Mouse (Mus musculus): ENCODE results near the gene Olfr1132. TPM values are rescaled to one million over a fixed set of nuclear protein-coding genes. Genes with fewer than 3 reads are reported as not detected.
"Not testable (repeated sequence)": the region's sequence is repeated elsewhere in the genome, so short reads cannot be mapped to it uniquely, and the experiment has no call there.

The Olfr1132 gene
- total RNA-seq (2017) = not detected in 2 replicates

- no peak for ATAC-seq (replicated peaks in 1 of 2; ENCODE audit: insufficient read depth in 1 of 2, low FRiP score in 2 of 2, low TSS enrichment in 1 of 2, low read depth in 1 of 2, poor library complexity in 2 of 2, severe bottlenecking in 2 of 2)
Observed at GRCm38 (mm10) chr2:87637435-87637834, at the start of gene Olfr1132. Olfr1132 (minus strand) TSS chr2:87637535.

- no peak for ATAC-seq (replicated peaks in 1 of 2; ENCODE audit: insufficient read depth in 1 of 2, low FRiP score in 2 of 2, low TSS enrichment in 1 of 2, low read depth in 1 of 2, poor library complexity in 2 of 2, severe bottlenecking in 2 of 2)
Observed at GRCm38 (mm10) chr2:87673564-87673963, 36.2 kb upstream of the Olfr1132 start, which contains the start of gene Olfr1135. Olfr1135 (minus strand) TSS chr2:87673664.

- ATAC-seq (replicated peaks in 1 of 2; ENCODE audit: insufficient read depth in 1 of 2, low FRiP score in 2 of 2, low TSS enrichment in 1 of 2, low read depth in 1 of 2, poor library complexity in 2 of 2, severe bottlenecking in 2 of 2) = no peak
Observed at GRCm38 (mm10) chr2:87658360-87658759, 21.0 kb upstream of the Olfr1132 start, which contains the start of gene Olfr1134. Olfr1134 (minus strand) TSS chr2:87658460.

GRCm38 (mm10) chr2:87647274-87647673 lies 9.9 kb upstream of the Olfr1132 start, which contains the start of gene Olfr1133:
Olfr1133 (minus strand) TSS chr2:87647374.
- ATAC-seq (replicated peaks in 1 of 2; ENCODE audit: insufficient read depth in 1 of 2, low FRiP score in 2 of 2, low TSS enrichment in 1 of 2, low read depth in 1 of 2, poor library complexity in 2 of 2, severe bottlenecking in 2 of 2) = no peak

GRCm38 (mm10) chr2:87642441-87642840 lies 5.1 kb upstream of the Olfr1132 start:
- no peak for ATAC-seq (replicated peaks in 1 of 2; ENCODE audit: insufficient read depth in 1 of 2, low FRiP score in 2 of 2, low TSS enrichment in 1 of 2, low read depth in 1 of 2, poor library complexity in 2 of 2, severe bottlenecking in 2 of 2)

- no peak for ATAC-seq (replicated peaks in 1 of 2; ENCODE audit: insufficient read depth in 1 of 2, low FRiP score in 2 of 2, low TSS enrichment in 1 of 2, low read depth in 1 of 2, poor library complexity in 2 of 2, severe bottlenecking in 2 of 2)
Observed at GRCm38 (mm10) chr2:87626804-87627203, 10.5 kb downstream of the Olfr1132 start, which contains the start of gene Olfr1131. Olfr1131 (plus strand) TSS chr2:87627104.

GRCm38 (mm10) chr2:87605912-87606311 lies 31.4 kb downstream of the Olfr1132 start, which contains the start of gene Olfr1130:
Olfr1130 (plus strand) TSS chr2:87606212.
- not testable (repeated sequence) for ATAC-seq (replicated peaks in 1 of 2; ENCODE audit: insufficient read depth in 1 of 2, low FRiP score in 2 of 2, low TSS enrichment in 1 of 2, low read depth in 1 of 2, poor library complexity in 2 of 2, severe bottlenecking in 2 of 2)

Other genes starting within 250 kb of the Olfr1132 start
- not detected in 2 replicates for gene Olfr1123, start 220.9 kb downstream of the Olfr1132 start, total RNA-seq (2017)
- not detected in 2 replicates for gene Olfr1124, start 207.3 kb downstream of the Olfr1132 start, total RNA-seq (2017)
- gene Olfr1126, start 183.6 kb downstream of the Olfr1132 start, total RNA-seq (2017) = not detected in 2 replicates
- gene Pramel7, start 140.4 kb downstream of the Olfr1132 start, total RNA-seq (2017) = not detected in 2 replicates
- gene Pramel6, start 131.0 kb downstream of the Olfr1132 start, total RNA-seq (2017) = not detected in 2 replicates
- not detected in 2 replicates for gene Olfr153, start 105.7 kb downstream of the Olfr1132 start, total RNA-seq (2017)
- gene Olfr1128, start 92.0 kb downstream of the Olfr1132 start, total RNA-seq (2017) = not detected in 2 replicates
- not detected in 2 replicates for gene Olfr1129, start 63.6 kb downstream of the Olfr1132 start, total RNA-seq (2017)
- gene Olfr1130, start 31.3 kb downstream of the Olfr1132 start, total RNA-seq (2017) = not detected in 2 replicates
- gene Olfr1131, start 10.4 kb downstream of the Olfr1132 start, total RNA-seq (2017) = not detected in 2 replicates
- gene Olfr1133, start 9.8 kb upstream of the Olfr1132 start, total RNA-seq (2017) = not detected in 2 replicates
- gene Olfr1134, start 20.9 kb upstream of the Olfr1132 start, total RNA-seq (2017) = not detected in 2 replicates
- not detected in 2 replicates for gene Olfr1135, start 36.1 kb upstream of the Olfr1132 start, total RNA-seq (2017)
- not detected in 2 replicates for gene Olfr1136, start 56.4 kb upstream of the Olfr1132 start, total RNA-seq (2017)
- gene Olfr1137, start 75.6 kb upstream of the Olfr1132 start, total RNA-seq (2017) = not detected in 2 replicates
- gene Olfr1138, start 102.4 kb upstream of the Olfr1132 start, total RNA-seq (2017) = not detected in 2 replicates
- not detected in 2 replicates for gene Olfr1140, start 106.2 kb upstream of the Olfr1132 start, total RNA-seq (2017)
- not detected in 2 replicates for gene Olfr1141, start 116.5 kb upstream of the Olfr1132 start, total RNA-seq (2017)
- not detected in 2 replicates for gene Olfr152, start 141.9 kb upstream of the Olfr1132 start, total RNA-seq (2017)
- not detected in 2 replicates for gene Olfr1143, start 163.1 kb upstream of the Olfr1132 start, total RNA-seq (2017)
- not detected in 2 replicates for gene Olfr1145, start 172.3 kb upstream of the Olfr1132 start, total RNA-seq (2017)
- not detected in 2 replicates for gene Olfr1148, start 193.0 kb upstream of the Olfr1132 start, total RNA-seq (2017)
- not detected in 2 replicates for gene Olfr1150-ps1, start 206.5 kb upstream of the Olfr1132 start, total RNA-seq (2017)
- not detected in 2 replicates for gene Olfr1151, start 218.3 kb upstream of the Olfr1132 start, total RNA-seq (2017)
- not detected in 2 replicates for gene Olfr1152, start 229.0 kb upstream of the Olfr1132 start, total RNA-seq (2017)

Measured in hematopoietic stem cell, adult 5-6 weeks (primary cell).